Mouse (Mus musculus): ENCODE measurements at regions not wholly inside any gene's neighbourhood (a gene's known extent, or its start where the extent isn't known, plus 50 kb on each side); places are given as distances from the start of the nearest gene placed in this dataset.

DNA sequence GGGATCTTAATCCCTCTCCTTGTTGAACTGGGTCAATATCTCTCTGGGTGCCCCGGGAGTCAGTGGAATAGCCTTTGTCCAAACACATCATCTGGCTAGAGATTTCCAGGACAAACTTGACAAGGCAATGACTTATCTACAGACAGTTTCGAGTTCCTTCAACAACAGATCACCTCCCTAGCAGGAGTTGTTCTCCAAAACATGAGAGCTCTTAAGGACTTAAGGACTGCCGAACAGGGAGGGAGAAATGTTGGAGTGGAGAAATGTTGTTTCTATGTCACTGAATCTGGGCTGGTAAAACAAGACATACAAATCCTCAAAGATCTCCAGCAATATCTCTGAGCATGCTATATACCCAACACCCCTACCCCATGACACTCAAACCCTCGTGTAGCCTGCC lies 59.7 kb upstream of the Cox10 start:
- DNase-seq (ENCODE audit: low spot score in 2 of 2) = no peak

DNA sequence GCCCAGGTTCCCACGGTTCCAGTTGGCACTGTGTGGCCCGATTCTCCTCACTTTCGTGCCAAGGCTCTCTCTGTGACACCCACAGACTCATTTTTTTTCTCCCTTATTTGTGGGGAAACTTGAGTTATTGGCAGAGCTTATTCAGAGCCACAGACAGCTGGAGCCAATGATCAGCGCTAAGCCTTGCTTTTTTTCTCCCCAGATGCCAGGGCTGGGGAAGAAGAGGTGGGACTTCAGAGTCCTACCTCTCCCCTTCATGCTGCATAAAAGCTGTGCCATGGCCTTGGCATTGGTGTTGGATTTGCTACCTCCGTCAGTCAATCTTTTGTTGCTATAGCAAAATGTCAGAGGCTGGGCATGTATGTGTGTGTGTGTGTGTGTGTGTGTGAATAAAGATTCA lies 56.5 kb upstream of the Cox10 start:
- no peak for DNase-seq (ENCODE audit: low spot score in 2 of 2)

DNA sequence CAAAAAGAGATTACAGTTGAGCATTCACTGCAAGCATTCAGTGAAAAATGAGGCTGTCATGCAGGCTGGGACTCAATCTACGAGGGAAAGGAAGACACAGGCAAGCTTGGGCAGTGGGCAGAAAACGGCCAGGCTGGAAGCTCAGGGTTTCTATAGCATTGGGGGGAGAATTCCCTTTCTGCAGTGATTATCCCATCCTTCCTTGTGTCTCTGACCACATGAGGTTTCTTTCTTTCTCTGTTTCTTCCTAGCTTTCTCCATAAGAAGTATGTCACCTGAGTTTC lies 56.0 kb upstream of the Cox10 start:
- no peak for DNase-seq (ENCODE audit: low spot score in 2 of 2)

DNA sequence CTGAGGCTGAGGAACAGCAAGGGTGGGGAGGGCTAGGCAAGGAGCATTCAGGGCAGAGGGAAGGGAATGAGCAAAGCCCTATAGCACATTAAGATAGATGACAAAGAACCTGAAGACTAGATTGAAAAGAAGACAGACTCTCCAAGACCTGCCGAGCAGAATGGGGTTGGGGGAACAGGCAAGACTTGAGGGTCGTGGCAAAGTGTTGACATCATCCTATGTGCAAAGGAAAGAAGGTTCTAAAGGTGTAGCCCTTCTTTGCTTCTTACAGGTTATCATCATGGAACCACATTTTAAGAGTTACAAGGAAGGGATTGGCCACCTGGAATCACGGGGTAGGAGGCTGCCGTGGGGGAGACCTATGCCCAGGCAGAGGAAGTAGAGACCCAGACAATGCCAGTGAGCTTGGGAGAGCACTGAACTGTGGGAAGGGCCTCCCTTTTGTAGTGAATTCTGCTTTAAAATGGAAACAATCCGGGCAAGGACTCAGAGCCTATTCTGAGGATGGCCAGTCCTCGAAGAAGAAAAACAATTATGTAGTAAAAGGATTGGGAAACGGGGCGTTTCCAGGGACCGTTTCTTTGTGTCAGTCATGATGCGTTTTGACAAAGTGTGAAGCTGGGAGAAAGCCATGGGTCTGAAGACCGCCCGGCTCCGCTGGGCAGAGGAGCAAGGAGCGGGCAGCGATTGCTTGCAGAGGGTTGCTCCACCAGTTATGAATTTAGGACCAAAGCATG lies 55.5 kb upstream of the Cox10 start:
- no peak for DNase-seq (ENCODE audit: low spot score in 2 of 2)

Measured in urinary bladder, postnatal 36 days (tissue).